Mouse (Mus musculus): ENCODE measurements around the gene Ecsit. TPM values are rescaled to one million over a fixed set of nuclear protein-coding genes. Genes with fewer than 3 reads are reported as not detected.

The Ecsit gene
- polyA plus RNA-seq, 1 experiment from 2014 or later: 39.6 TPM

DNA sequence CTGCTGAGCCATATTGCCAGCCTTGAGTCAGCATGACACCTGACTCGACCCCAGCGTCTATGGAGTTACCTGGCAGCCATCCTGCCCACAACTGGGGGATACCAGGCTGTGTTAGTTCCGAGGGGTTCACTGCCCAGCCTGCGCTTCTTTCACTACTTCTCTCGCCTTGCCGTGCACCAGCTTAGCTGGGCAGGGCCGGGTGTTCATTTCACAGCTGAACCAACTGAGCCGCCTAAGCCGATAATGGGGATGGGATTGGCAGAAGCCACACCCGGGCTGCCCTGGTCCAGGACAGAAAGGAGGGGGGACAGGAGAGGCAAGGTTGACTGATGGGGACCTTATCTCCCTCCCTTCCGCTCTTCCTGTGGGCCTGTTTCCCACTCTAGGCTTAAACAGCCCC lies 35.9 kb downstream of the Ecsit start:
- H3K36me3 ChIP-seq: no peaks in the 10 kb centered on the region
- H3K4me1 ChIP-seq: peaks cover 19% of the 10 kb centered on the region
- no peak overlapping the region for H3K9ac ChIP-seq
- no peak for ATAC-seq (ENCODE audit: insufficient number of reproducible peaks, low FRiP score, low TSS enrichment, low read depth)
- H3K9me3 ChIP-seq: no peaks in the 10 kb centered on the region
- 76% methylated on average over 11 of the region's 11 CpGs for WGBS
- H3K4me2 ChIP-seq: no peak overlapping the region
- H3K27ac ChIP-seq: no peak overlapping the region
- H3K4me3 ChIP-seq: no peak overlapping the region
- H3K27me3 ChIP-seq: peaks cover 63% of the 10 kb centered on the region

DNA sequence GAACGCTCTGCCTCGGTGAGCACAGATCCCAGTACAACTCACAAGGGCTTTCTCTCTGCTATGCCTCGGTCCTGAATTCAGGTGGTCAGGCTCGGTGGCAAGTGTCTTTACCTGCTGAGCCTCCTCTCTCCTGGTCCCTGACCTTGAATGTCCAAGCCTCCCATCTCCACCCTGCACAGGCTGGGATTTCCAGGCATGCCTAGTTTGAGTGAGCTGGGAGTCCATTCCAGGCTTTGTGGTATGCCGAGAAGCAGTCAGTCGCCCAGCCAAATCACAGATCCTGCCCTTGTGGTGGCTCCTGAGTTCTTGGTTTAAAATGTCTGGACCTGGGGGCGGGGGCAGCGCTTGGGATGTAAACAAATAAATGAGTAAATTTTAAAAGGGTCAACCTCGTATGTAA lies 37.9 kb downstream of the Ecsit start:
- Histone ChIP-seq H3K27ac (no peak overlapping the region), H3K4me1 (peaks cover 19% of the 10 kb centered on the region), H3K27me3 (peaks cover 45% of the 10 kb centered on the region), H3K9me3 (no peaks in the 10 kb centered on the region), H3K4me3 (no peak overlapping the region), H3K9ac (no peak overlapping the region), H3K4me2 (no peak overlapping the region), H3K36me3 (no peaks in the 10 kb centered on the region)
- 56% methylated on average over 9 of the region's 9 CpGs for WGBS
- no peak for ATAC-seq (ENCODE audit: insufficient number of reproducible peaks, low FRiP score, low TSS enrichment, low read depth)

GRCm38 (mm10) chr9:22041832-22042231 lies 43.4 kb downstream of the Ecsit start:
- H3K36me3 ChIP-seq: no peaks in the 10 kb centered on the region
- no peak overlapping the region for H3K9ac ChIP-seq
- H3K4me3 ChIP-seq: no peak overlapping the region
- no peak overlapping the region for H3K4me2 ChIP-seq
- 51% methylated on average over 2 of the region's 2 CpGs for WGBS
- ATAC-seq (ENCODE audit: insufficient number of reproducible peaks, low FRiP score, low TSS enrichment, low read depth): no peak
- H3K27ac ChIP-seq: no peak overlapping the region
- no peaks in the 10 kb centered on the region for H3K27me3 ChIP-seq
- no peaks in the 10 kb centered on the region for H3K9me3 ChIP-seq
- H3K4me1 ChIP-seq: no peaks in the 10 kb centered on the region

GRCm38 (mm10) chr9:22037826-22038225 lies 47.4 kb downstream of the Ecsit start:
- Histone ChIP-seq H3K36me3 (no peaks in the 10 kb centered on the region), H3K4me2 (no peak overlapping the region), H3K4me3 (no peak overlapping the region), H3K9ac (no peak overlapping the region), H3K27me3 (no peaks in the 10 kb centered on the region), H3K9me3 (no peaks in the 10 kb centered on the region), H3K27ac (no peak overlapping the region), H3K4me1 (0 out of 2 replicates have a peak, but pooled peaks cover 2% of the 10 kb centered on the region)
- no peak for ATAC-seq (ENCODE audit: insufficient number of reproducible peaks, low FRiP score, low TSS enrichment, low read depth)
- WGBS: 81% methylated on average over 10 of the region's 10 CpGs

GRCm38 (mm10) chr9:22035300-22036044 lies 49.8 kb downstream of the Ecsit start:
- no peaks in the 10 kb centered on the region for H3K27me3 ChIP-seq
- H3K4me3 ChIP-seq: no peak overlapping the region
- 63% methylated on average over 6 of the region's 6 CpGs for WGBS
- 0 out of 2 replicates have a peak, but pooled peaks cover 2% of the 10 kb centered on the region for H3K4me1 ChIP-seq
- ATAC-seq (ENCODE audit: insufficient number of reproducible peaks, low FRiP score, low TSS enrichment, low read depth): 0 out of 2 replicates have a peak, but pooled peaks have one; percentile 24
- H3K36me3 ChIP-seq: no peaks in the 10 kb centered on the region
- no peaks in the 10 kb centered on the region for H3K9me3 ChIP-seq
- no peak overlapping the region for H3K27ac ChIP-seq
- no peak overlapping the region for H3K4me2 ChIP-seq
- no peak overlapping the region for H3K9ac ChIP-seq

GRCm38 (mm10) chr9:22030386-22030785 lies 54.9 kb downstream of the Ecsit start:
- Histone ChIP-seq H3K4me1 (no peaks in the 10 kb centered on the region), H3K27ac (no peak overlapping the region), H3K9ac (no peak overlapping the region), H3K9me3 (no peaks in the 10 kb centered on the region), H3K27me3 (no peaks in the 10 kb centered on the region), H3K36me3 (no peaks in the 10 kb centered on the region), H3K4me2 (no peak overlapping the region), H3K4me3 (no peak overlapping the region)
- no peak for ATAC-seq (ENCODE audit: insufficient number of reproducible peaks, low FRiP score, low TSS enrichment, low read depth)
- 92% methylated on average over 9 of the region's 9 CpGs for WGBS

DNA sequence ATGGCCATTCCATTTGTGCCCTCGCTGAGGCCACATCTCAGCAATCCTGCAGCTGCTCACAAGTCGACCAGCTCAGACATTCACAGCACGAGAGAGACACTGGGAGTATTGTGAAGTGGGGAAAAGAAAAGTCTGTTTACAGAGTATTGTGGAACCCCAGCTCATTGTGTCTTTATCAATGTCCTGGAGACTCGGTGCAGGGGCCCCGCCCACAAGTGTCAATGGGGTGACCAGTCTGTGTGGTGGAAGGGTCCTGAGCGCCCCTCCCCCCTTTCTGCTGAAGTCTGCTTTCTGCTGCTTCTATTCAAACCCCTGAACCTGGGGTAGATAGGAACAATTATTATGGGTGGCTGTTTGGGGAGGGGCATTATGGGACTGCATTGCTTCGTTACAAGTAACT lies 56.8 kb downstream of the Ecsit start:
- Histone ChIP-seq H3K36me3 (no peaks in the 10 kb centered on the region), H3K9me3 (no peaks in the 10 kb centered on the region), H3K4me1 (no peaks in the 10 kb centered on the region), H3K4me2 (no peak overlapping the region), H3K9ac (no peak overlapping the region), H3K4me3 (no peak overlapping the region), H3K27me3 (no peaks in the 10 kb centered on the region), H3K27ac (no peak overlapping the region)
- 67% methylated on average over 7 of the region's 7 CpGs for WGBS
- no peak for ATAC-seq (ENCODE audit: insufficient number of reproducible peaks, low FRiP score, low TSS enrichment, low read depth)

DNA sequence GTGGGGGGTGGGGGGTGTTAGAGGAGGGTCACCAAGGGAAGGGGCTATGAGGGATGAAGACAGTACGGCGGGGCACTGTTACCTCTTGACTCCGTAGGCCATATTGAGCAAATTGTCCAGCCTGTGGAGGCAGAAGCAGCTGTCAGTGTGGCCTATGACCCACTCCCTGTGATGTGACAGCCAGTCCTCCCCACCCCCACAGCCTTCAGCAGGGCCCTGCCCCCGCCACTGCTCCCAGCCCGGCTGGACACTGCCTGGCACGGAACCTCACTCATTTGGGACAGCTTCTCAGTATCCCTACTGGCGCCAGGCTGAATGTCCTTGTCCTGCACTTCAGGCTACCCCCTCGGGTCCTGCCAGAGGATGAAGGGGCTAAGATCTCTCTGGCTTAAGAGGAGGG lies 60.6 kb downstream of the Ecsit start:
- Histone ChIP-seq H3K4me1 (no peaks in the 10 kb centered on the region), H3K4me2 (no peak overlapping the region), H3K36me3 (no peaks in the 10 kb centered on the region), H3K4me3 (no peak overlapping the region), H3K9me3 (no peaks in the 10 kb centered on the region), H3K27me3 (0 out of 2 replicates have a peak, but pooled peaks cover 3% of the 10 kb centered on the region), H3K27ac (no peak overlapping the region), H3K9ac (no peak overlapping the region)
- ATAC-seq (ENCODE audit: insufficient number of reproducible peaks, low FRiP score, low TSS enrichment, low read depth): no peak
- 51% methylated on average over 8 of the region's 8 CpGs for WGBS

Small RNA genes lying within 50 kb of the gene (microRNA-seq; reads per million reads assigned to microRNA genes)
- gene Mir7084: not detected

Other genes with a start within 250 kb of the Ecsit start
- gene Angptl8, start 249.9 kb downstream of the Ecsit start, polyA plus RNA-seq (2015; fragmentation: Nextera tagmentation; extraction: Ambion mirVana): 0.64 and 0.70 TPM in 2 replicates
- gene Dock6, start 232.8 kb downstream of the Ecsit start, polyA plus RNA-seq (2015; fragmentation: Nextera tagmentation; extraction: Ambion mirVana): 38.1 and 41.0 TPM in 2 replicates
- gene Rab3d, start 167.2 kb downstream of the Ecsit start, polyA plus RNA-seq (2015; fragmentation: Nextera tagmentation; extraction: Ambion mirVana): 57.3 and 57.7 TPM in 2 replicates
- gene Ccdc159, start 158.0 kb downstream of the Ecsit start, polyA plus RNA-seq (2015; fragmentation: Nextera tagmentation; extraction: Ambion mirVana): 3.2 and 4.1 TPM in 2 replicates
- 53.4 and 56.0 TPM in 2 replicates for gene Tmem205, start 157.9 kb downstream of the Ecsit start, polyA plus RNA-seq (2015; fragmentation: Nextera tagmentation; extraction: Ambion mirVana)
- gene Plppr2, start 148.4 kb downstream of the Ecsit start, polyA plus RNA-seq (2015; fragmentation: Nextera tagmentation; extraction: Ambion mirVana): 8.4 and 8.7 TPM in 2 replicates
- 7.0 and 9.2 TPM in 2 replicates for gene Swsap1, start 129.7 kb downstream of the Ecsit start, polyA plus RNA-seq (2015; fragmentation: Nextera tagmentation; extraction: Ambion mirVana)
- 6.0 and 6.4 TPM in 2 replicates for gene Epor, start 121.9 kb downstream of the Ecsit start, polyA plus RNA-seq (2015; fragmentation: Nextera tagmentation; extraction: Ambion mirVana)
- gene Rgl3, start 96.0 kb downstream of the Ecsit start, polyA plus RNA-seq (2015; fragmentation: Nextera tagmentation; extraction: Ambion mirVana): 0.70 and 0.87 TPM in 2 replicates
- 0.58 and 0.65 TPM in 2 replicates for gene Ccdc151, start 82.8 kb downstream of the Ecsit start, polyA plus RNA-seq (2015; fragmentation: Nextera tagmentation; extraction: Ambion mirVana)
- 111 and 117 TPM in 2 replicates for gene Prkcsh, start 82.6 kb downstream of the Ecsit start, polyA plus RNA-seq (2015; fragmentation: Nextera tagmentation; extraction: Ambion mirVana)
- gene Elavl3, start 33.4 kb downstream of the Ecsit start, polyA plus RNA-seq (2015; fragmentation: Nextera tagmentation; extraction: Ambion mirVana): 0.05 and 0.10 TPM in 2 replicates
- gene Gm49318, start 14.2 kb downstream of the Ecsit start, polyA plus RNA-seq (2015; fragmentation: Nextera tagmentation; extraction: Ambion mirVana): not detected in 2 replicates
- 9.6 and 10.9 TPM in 2 replicates for gene Zfp653, start 14.1 kb downstream of the Ecsit start, polyA plus RNA-seq (2015; fragmentation: Nextera tagmentation; extraction: Ambion mirVana)
- gene Cnn1, start 13.8 kb upstream of the Ecsit start, polyA plus RNA-seq (2015; fragmentation: Nextera tagmentation; extraction: Ambion mirVana): 3.1 and 4.2 TPM in 2 replicates
- gene Elof1, start 31.7 kb upstream of the Ecsit start, polyA plus RNA-seq (2015; fragmentation: Nextera tagmentation; extraction: Ambion mirVana): 164 and 173 TPM in 2 replicates
- 31.2 and 46.5 TPM in 2 replicates for gene Acp5, start 50.3 kb upstream of the Ecsit start, polyA plus RNA-seq (2015; fragmentation: Nextera tagmentation; extraction: Ambion mirVana)
- 69.3 and 78.2 TPM in 2 replicates for gene Pigyl, start 71.4 kb upstream of the Ecsit start, polyA plus RNA-seq (2015; fragmentation: Nextera tagmentation; extraction: Ambion mirVana)
- 0.19 and 0.26 TPM in 2 replicates for gene Zfp872, start 102.7 kb upstream of the Ecsit start, polyA plus RNA-seq (2015; fragmentation: Nextera tagmentation; extraction: Ambion mirVana)
- 16.5 and 17.7 TPM in 2 replicates for gene Zfp809, start 140.3 kb upstream of the Ecsit start, polyA plus RNA-seq (2015; fragmentation: Nextera tagmentation; extraction: Ambion mirVana)
- 4.0 and 4.8 TPM in 2 replicates for gene Zfp599, start 174.5 kb upstream of the Ecsit start, polyA plus RNA-seq (2015; fragmentation: Nextera tagmentation; extraction: Ambion mirVana)
- gene Zfp810, start 222.2 kb upstream of the Ecsit start, polyA plus RNA-seq (2015; fragmentation: Nextera tagmentation; extraction: Ambion mirVana): 17.2 and 17.5 TPM in 2 replicates